Mouse (Mus musculus): Measurements from ENCODE around the gene Ccdc6.

The Ccdc6 gene

DNA sequence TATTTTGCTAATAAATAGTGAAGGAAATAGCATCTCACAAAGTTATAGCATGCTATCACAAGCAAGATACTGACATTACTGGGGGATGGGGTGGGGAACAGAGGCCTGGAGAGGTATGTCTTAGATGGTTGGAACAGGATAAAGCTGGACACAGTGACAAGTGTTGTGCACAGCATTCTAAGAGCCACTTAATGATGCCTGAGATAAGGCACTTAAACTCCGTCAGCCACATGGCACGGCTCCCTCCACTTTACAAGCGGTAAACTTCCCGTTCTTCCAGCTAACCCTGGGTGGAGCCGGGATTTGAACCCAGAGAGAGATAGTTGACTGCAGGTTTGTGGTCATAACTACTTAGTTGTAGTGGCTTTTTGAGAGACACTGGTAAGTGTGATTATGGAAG, 69.5 kb downstream of the Ccdc6 start:
- no peak for DNase-seq (ENCODE audit: low spot score in 2 of 2)

- no peak for DNase-seq (ENCODE audit: low spot score in 2 of 2)
Observed at GRCm38 (mm10) chr10:70167625-70168024, 70.7 kb downstream of the Ccdc6 start.

- no peak for DNase-seq (ENCODE audit: low spot score in 2 of 2)
Observed at GRCm38 (mm10) chr10:70168396-70168795, 71.5 kb downstream of the Ccdc6 start.

GRCm38 (mm10) chr10:70169044-70169443, 72.1 kb downstream of the Ccdc6 start:
- DNase-seq (ENCODE audit: low spot score in 2 of 2), result no peak

- DNase-seq (ENCODE audit: low spot score in 2 of 2), result peak; percentile 43 to 53
Observed at GRCm38 (mm10) chr10:70173314-70173713, 76.4 kb downstream of the Ccdc6 start.

DNA sequence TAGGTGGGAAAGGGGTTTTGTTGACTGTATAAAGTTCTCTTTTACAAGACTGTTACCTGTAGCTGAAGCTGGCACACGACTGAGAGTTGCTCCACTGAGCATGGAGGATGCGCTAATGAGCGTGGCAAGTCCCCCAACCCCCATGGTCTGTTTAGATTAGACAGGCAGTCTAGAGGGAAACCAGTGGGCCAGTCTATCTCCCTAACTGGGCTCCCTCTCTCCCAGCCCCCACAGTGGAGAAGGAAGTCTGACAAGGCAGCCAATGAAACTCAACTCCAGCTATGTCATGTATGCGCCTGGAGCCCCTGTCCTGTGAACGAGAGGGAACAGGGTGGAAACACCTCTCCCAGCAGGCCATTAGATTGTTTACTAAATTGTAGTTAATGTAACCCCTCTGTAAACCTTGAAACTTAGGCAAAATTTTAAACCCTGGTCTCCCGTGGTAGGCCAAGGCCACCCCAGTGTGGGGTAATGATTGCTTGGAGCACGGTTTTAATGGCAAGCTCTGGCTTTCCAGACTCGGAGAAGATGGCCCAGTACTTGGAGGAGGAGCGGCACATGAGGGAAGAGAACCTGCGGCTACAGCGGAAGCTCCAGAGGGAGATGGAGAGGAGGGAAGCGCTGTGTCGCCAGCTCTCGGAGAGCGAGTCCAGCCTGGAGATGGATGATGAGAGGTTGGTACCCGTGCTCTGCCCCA, 77.7 kb downstream of the Ccdc6 start:
- DNase-seq (ENCODE audit: low spot score in 2 of 2), result no peak

DNA sequence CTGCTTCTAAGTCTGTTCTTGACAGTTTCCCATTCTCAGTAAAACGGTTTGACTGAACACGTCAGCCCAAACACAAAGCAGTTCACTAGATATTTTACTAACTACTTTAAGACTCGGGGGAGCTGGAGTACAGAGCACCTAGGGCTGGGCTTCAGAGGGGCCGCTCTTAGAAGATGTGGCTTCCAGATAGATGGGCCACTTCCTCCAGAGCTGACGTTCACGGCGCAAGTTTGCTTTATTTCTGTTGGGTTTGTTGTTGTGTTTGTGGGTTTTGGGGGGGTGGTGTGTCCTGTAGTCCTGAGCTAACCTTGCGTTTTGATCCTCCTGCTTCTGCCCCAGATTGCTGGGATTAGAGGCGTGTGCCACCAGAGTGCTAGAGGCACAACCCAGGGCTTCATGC, 83.8 kb downstream of the Ccdc6 start:
- DNase-seq (ENCODE audit: low spot score in 2 of 2), result no peak

GRCm38 (mm10) chr10:70181279-70181972, 84.5 kb downstream of the Ccdc6 start:
- no peak for DNase-seq (ENCODE audit: low spot score in 2 of 2)

- no peak for DNase-seq (ENCODE audit: low spot score in 2 of 2)
Observed at GRCm38 (mm10) chr10:70183210-70184080, 86.5 kb downstream of the Ccdc6 start.

GRCm38 (mm10) chr10:70186136-70186535, 89.2 kb downstream of the Ccdc6 start:
- peak; percentile 34 to 38 for DNase-seq (ENCODE audit: low spot score in 2 of 2)

GRCm38 (mm10) chr10:70186586-70186985, 89.7 kb downstream of the Ccdc6 start:
- DNase-seq (ENCODE audit: low spot score in 2 of 2), result peak in 1 of 2 experiments; percentile 43

GRCm38 (mm10) chr10:70189864-70190263, 92.9 kb downstream of the Ccdc6 start:
- DNase-seq (ENCODE audit: low spot score in 2 of 2), result no peak

DNA sequence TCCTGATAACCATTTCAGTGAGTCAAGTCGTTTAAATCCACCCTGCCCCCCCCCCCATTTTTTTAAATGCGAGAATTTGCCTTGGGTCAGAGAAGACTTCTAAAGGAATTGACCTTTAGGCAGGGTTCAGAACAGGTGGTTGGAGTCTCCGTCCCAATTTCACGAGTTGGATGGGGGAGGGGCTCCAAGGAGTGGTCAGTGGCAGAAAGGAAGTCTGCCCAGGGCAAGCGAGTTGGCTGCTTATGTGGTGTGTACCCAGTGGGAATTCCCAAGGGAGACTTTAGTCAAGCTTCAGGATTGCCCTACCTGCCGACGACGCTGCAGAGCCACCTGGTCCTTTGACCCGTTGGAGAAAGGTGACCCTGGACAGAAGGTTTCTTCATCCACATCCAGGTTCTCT, 97.4 kb downstream of the Ccdc6 start:
- no peak for DNase-seq (ENCODE audit: low spot score in 2 of 2)

DNA sequence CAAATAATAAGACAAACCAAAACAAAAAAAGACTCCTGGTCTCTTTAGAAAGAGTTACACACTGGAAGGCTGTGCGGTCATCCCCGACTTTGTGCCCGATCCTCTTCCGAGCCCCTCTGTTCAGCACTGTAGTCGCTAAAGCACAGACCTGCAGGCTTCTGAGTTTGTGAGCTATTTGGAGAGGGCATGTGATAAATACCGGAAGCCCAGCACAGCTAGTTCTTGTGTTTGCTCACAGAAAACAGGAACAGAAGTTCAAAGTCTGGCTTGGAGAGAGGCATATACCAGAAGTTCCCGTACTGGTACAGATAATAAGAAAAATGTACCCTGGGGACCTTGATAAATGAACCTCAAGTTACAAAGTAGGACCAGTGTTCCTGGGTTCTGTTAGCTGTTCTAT, 98.4 kb downstream of the Ccdc6 start:
- DNase-seq (ENCODE audit: low spot score in 2 of 2), result no peak

DNA sequence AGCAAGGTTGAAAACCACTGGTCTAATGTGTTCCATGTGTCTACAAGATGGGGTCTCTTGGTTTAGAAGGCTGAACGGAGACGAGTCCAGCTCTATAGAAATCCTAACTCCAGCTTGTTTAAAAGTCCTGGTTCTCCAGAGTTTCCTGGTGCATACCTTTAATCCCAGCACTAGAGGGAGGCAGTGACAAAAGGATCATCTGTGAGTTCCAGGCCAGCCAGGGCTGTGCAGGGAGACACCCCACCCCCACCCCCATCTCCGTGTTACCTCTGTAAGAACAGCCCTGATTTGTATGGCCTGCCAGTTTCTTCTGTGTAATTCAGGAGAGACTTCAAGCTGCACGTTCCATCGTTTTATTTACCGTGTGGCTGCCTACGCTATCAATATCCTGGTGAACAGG, 98.9 kb downstream of the Ccdc6 start:
- DNase-seq (ENCODE audit: low spot score in 2 of 2), result no peak

DNA sequence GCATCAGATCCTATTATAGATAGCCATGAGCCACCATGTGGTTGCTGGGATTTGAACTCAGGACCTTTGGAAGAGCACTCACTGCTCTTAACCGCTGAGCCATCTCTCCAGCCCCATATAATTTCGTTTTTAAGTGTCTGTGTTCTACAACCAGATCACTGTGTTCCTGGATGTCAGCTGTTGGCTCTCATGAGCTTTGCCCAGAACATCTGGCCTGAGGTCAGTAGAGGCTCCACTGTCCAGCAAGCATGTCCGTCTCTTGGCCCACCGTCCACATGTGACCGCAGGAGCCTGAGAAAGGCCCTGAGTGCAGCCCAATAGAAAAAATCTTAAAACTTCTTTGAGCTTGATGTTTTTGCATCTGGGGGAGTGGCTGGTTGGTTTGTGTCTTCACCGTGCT, 99.7 kb downstream of the Ccdc6 start:
- no peak for DNase-seq (ENCODE audit: low spot score in 2 of 2)

GRCm38 (mm10) chr10:70197601-70198000, 100.7 kb downstream of the Ccdc6 start:
- DNase-seq (ENCODE audit: low spot score in 2 of 2), result no peak

- DNase-seq (ENCODE audit: low spot score in 2 of 2), result no peak
Observed at GRCm38 (mm10) chr10:70198012-70198411, 101.1 kb downstream of the Ccdc6 start.

DNA sequence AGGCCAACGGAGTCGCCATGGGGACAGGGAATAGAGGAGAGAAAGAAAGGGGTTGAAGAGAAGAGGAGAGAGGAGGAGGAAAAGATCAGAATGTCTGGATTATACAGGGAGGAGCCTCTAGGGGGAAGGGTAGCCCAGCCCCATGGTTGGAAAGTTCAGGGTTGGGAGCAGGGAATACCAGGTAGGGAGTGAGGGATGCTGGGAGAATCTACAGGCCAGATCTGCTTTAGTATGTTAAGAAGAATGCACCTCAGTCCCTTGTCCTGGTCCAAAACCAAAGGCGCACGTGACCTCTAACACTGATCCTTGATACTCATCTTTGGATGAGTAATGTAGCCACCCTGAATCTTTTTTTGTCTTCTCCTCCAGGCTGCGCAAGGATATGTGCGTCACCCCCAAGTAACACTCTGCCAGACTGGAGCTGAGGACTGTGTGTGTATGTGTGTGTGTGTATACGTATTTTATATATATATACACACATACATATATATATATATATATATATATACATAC, 102.1 kb downstream of the Ccdc6 start:
- no peak for DNase-seq (ENCODE audit: low spot score in 2 of 2)

- DNase-seq (ENCODE audit: low spot score in 2 of 2), result no peak
Observed at GRCm38 (mm10) chr10:70199466-70200210, 102.7 kb downstream of the Ccdc6 start.

GRCm38 (mm10) chr10:70200889-70201500, 104.1 kb downstream of the Ccdc6 start:
- no peak for DNase-seq (ENCODE audit: low spot score in 2 of 2)

Data from urinary bladder, postnatal 36 days (tissue).